Mouse (Mus musculus) megakaryocyte-erythroid progenitor cell, adult 5-6 weeks (primary cell): ENCODE measurements around the gene Gna13. TPM values are rescaled to one million over a fixed set of nuclear protein-coding genes. Genes with fewer than 3 reads are reported as not detected.
"Not testable (repeated sequence)": the region's sequence is repeated elsewhere in the genome, so short reads cannot be mapped to it uniquely, and the experiment has no call there.

Experiments used
- ATAC-seq: replicated peaks from 2 replicates; pipeline ENCODE4 v1.8.0; 2016; ENCODE audit warnings: mild to moderate bottlenecking, inconsistent platforms; ENCODE audit not compliant: severe bottlenecking, poor library complexity, low FRiP score, low TSS enrichment
- total RNA-seq, 2 experiments: library from RNA; stranded (forward) in 1 of 2; stranded (reverse) in 1 of 2; fragments of 200-1000, 215-1000 nt in 1 of 2; fragments of >200 nt in 1 of 2; fragmentation: Nextera tagmentation in 1 of 2; gene quantifications; 2 replicates each; pipeline ENCODE4 v1.2.3; 2014 to 2017

The Gna13 gene
- total RNA-seq (2014; fragmentation: Nextera tagmentation) (34.0 and 40.6 TPM in 2 replicates), total RNA-seq (2017) (36.7 and 37.1 TPM in 2 replicates)

GRCm38 (mm10) chr11:109362463-109363190, at the start of gene Gna13:
Gene Gna13, plus strand, starts transcription at chr11:109362831.
- peak; percentile 65 for ATAC-seq

- no peak for ATAC-seq
Measured at GRCm38 (mm10) chr11:109316921-109317320, 45.7 kb upstream of the Gna13 start.

- no peak for ATAC-seq
Measured at GRCm38 (mm10) chr11:109319471-109319870, 43.2 kb upstream of the Gna13 start.

GRCm38 (mm10) chr11:109319946-109320345, 42.7 kb upstream of the Gna13 start:
- no peak for ATAC-seq

GRCm38 (mm10) chr11:109320361-109320933, 42.2 kb upstream of the Gna13 start:
- no peak for ATAC-seq

- ATAC-seq: no peak
Measured at GRCm38 (mm10) chr11:109326270-109326669, 36.4 kb upstream of the Gna13 start.

GRCm38 (mm10) chr11:109327381-109327780, 35.2 kb upstream of the Gna13 start:
- no peak for ATAC-seq

- no peak for ATAC-seq
Measured at GRCm38 (mm10) chr11:109327952-109328351, 34.7 kb upstream of the Gna13 start.

- no peak for ATAC-seq
Measured at GRCm38 (mm10) chr11:109329331-109329730, 33.3 kb upstream of the Gna13 start.

GRCm38 (mm10) chr11:109330706-109331393, 31.8 kb upstream of the Gna13 start:
- 0 out of 2 replicates have a peak, but pooled peaks have one; percentile 10 for ATAC-seq

GRCm38 (mm10) chr11:109331424-109331824, 31.2 kb upstream of the Gna13 start:
- ATAC-seq: peak; percentile 96

- ATAC-seq: no peak
Measured at GRCm38 (mm10) chr11:109332722-109333121, 29.9 kb upstream of the Gna13 start.

- no peak for ATAC-seq
Measured at GRCm38 (mm10) chr11:109334773-109335172, 27.9 kb upstream of the Gna13 start.

- no peak for ATAC-seq
Measured at GRCm38 (mm10) chr11:109335890-109336289, 26.7 kb upstream of the Gna13 start.

GRCm38 (mm10) chr11:109339155-109339938, 23.3 kb upstream of the Gna13 start:
- no peak for ATAC-seq

- no peak for ATAC-seq
Measured at GRCm38 (mm10) chr11:109340541-109340940, 22.1 kb upstream of the Gna13 start.

- ATAC-seq: not testable (repeated sequence)
Measured at GRCm38 (mm10) chr11:109342666-109343065, 20.0 kb upstream of the Gna13 start.

- ATAC-seq: no peak
Measured at GRCm38 (mm10) chr11:109343558-109343957, 19.1 kb upstream of the Gna13 start.

GRCm38 (mm10) chr11:109343991-109344599, 18.5 kb upstream of the Gna13 start:
- ATAC-seq: no peak
